ENCODE assay signal across 10 mouse cellular contexts in the genomic region with DNA sequence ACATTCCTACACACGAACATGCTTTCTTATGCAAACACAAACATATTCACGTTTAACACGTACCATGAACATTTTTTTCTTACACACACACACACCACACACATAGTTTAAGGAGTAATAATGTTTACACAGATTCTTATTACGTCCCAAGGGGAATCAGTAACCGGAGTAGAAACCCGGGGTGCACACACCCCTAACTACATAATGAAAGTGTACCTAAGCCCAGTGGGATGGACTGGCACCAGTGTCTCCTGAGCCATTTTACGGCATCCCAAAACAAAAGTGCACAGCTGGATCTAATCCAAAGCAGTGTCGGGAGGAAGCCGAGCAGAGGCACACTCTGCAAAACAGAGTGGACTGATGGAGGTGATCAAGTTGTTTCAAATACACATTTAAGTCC.
"Had no signal": no experiment of that assay in that cellular context is flagged by ENCODE, and none has a peak within 500 bp of the region (broad histone marks: within the 10 kb centered on the region; RNA-seq: fewer than 3 reads in every experiment).

No protein-coding gene starts in this region.

- H3K9ac ChIP-seq: kidney, embryonic 15.5 days; liver, embryonic 13.5 days; liver, postnatal 0 days; midbrain, embryonic 13.5 days had no signal

- H3K9me3 ChIP-seq: kidney, embryonic 15.5 days; liver, embryonic 13.5 days; midbrain, embryonic 13.5 days had no signal

- DNase-seq: kidney, postnatal 14 days; liver; liver, embryonic 13.5 days; liver, postnatal 0 days; lung, postnatal 36 days; right cerebral cortex, postnatal 25 days; thymus, postnatal 4 days had no signal

- H3K27me3 ChIP-seq: kidney, embryonic 15.5 days; liver, embryonic 13.5 days; midbrain, embryonic 13.5 days had no signal

- ATAC-seq: liver, postnatal 0 days; midbrain, embryonic 13.5 days had no signal

- H3K4me1 ChIP-seq: kidney, embryonic 15.5 days; liver, embryonic 13.5 days had no signal

- H3K4me2 ChIP-seq: kidney, embryonic 15.5 days; liver, embryonic 13.5 days; midbrain, embryonic 13.5 days had no signal

- H3K27ac ChIP-seq: kidney, embryonic 15.5 days; left cerebral cortex, adult 2 months; liver, embryonic 13.5 days; midbrain, embryonic 13.5 days had no signal

- H3K4me3 ChIP-seq: kidney, embryonic 15.5 days; left cerebral cortex, adult 2 months; liver, embryonic 13.5 days; midbrain, embryonic 13.5 days had no signal

- H3K36me3 ChIP-seq: kidney, embryonic 15.5 days; liver, embryonic 13.5 days; midbrain, embryonic 13.5 days had no signal
